Mouse (Mus musculus) spleen, adult 2 months (tissue): Measurements from ENCODE around the gene Efemp2.

ENCODE experiments used
- CTCF ChIP-seq: fragments of 200-500 bp; IDR thresholded peaks from 2 replicates; pipeline ENCODE4 v1.5.1; 2011; ENCODE audit warnings: mild to moderate bottlenecking, inconsistent platforms; ENCODE audit not compliant: insufficient read depth, insufficient read length, insufficient replicate concordance; ENCODE audit errors: extremely low read depth
- POLR2A ChIP-seq: fragments of 200-500 bp; IDR thresholded peaks from 2 replicates; pipeline ENCODE4 v1.6.1; 2011; ENCODE audit warnings: low read depth, low read length, inconsistent platforms

DNA sequence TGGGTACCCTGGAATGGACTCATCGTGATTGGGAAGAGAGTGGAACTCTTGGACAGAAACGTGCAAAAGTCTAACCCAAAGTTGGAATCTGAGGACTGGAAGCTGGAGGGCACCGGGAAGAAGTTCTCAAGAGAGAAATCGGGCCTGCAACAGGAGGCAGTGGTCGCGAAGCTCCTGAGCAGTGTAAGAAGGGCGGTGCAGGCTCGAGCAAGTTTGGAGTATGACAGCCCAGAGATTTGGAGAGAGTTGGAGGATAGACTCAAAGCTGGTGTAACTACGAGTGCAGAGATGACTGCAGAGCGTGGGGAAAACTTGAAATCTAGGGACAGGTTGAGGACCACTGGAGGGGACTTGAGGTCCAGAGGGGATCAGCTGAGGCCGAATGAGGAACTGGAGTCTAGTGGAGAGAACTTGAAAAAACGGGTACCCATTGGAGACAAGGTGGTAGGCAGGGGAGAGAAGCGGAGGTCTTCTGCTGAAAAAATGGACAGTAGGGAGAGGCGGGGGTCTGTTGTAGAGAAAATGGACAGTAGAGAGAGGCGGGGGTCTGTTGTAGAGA, 37.4 kb downstream of the Efemp2 start:
- TF ChIP-seq CTCF (no peak), POLR2A (no peak)
